Mouse (Mus musculus) E14TG2a.4 (cell line): Measurements from ENCODE around the gene Cpn2.

Experiments
- CTCF ChIP-seq: conservative IDR thresholded peaks from 2 replicates; pipeline ENCODE4 v1.5.1; 2014; ENCODE audit warnings: low read length
- POU5F1 ChIP-seq: IDR thresholded peaks from 2 replicates; pipeline ENCODE4 v1.6.1; 2014; ENCODE audit warnings: low read length, borderline replicate concordance

- no peak for TF ChIP-seq CTCF
- TF ChIP-seq POU5F1 = no peak
Observed at GRCm38 (mm10) chr16:30234077-30234476, 33.2 kb downstream of the Cpn2 start.
